Mouse (Mus musculus) forebrain, embryonic 14.5 days (tissue): ENCODE results near the gene Mical2. TPM values are rescaled to one million over a fixed set of nuclear protein-coding genes. Genes with fewer than 3 reads are reported as not detected.

ENCODE experiments used
- ATAC-seq: fragments of 200-750 bp; cut with Nextera tagmentation; 2 replicates; pipeline ENCODE4 v1.8.0; 2017; ENCODE audit warnings: mild to moderate bottlenecking, moderate library complexity
- DNase-seq: peaks from one replicate; pipeline ENCODE4 v3.0.0-alpha.2; 2015; ENCODE audit warnings: low spot score
- H3K27ac ChIP-seq: fragments of 300-500 bp; sonication (generic); 2 replicates; pipeline ENCODE4 v1.5.1; 2014; ENCODE audit warnings: low read depth, mild to moderate bottlenecking, control low read depth, low read length, moderate library complexity
- H3K27me3 ChIP-seq: fragments of 300-500 bp; sonication (generic); replicated peaks from 2 replicates; pipeline ENCODE4 v1.6.1; 2014; ENCODE audit warnings: low read length, control low read depth, mixed read lengths; ENCODE audit not compliant: control insufficient read depth, insufficient read depth
- H3K36me3 ChIP-seq: fragments of 300-500 bp; sonication (generic); 2 replicates; pipeline ENCODE4 v1.6.1; 2014; ENCODE audit warnings: low read length, control low read depth; ENCODE audit not compliant: control insufficient read depth, insufficient read depth
- H3K4me1 ChIP-seq: fragments of 300-500 bp; sonication (generic); 2 replicates; pipeline ENCODE4 v1.6.1; 2014; ENCODE audit warnings: antibody characterized with exemption, low read length, control low read depth; ENCODE audit not compliant: control insufficient read depth, insufficient read depth
- H3K4me2 ChIP-seq: fragments of 300-500 bp; sonication (generic); 2 replicates; pipeline ENCODE4 v1.6.1; 2014; ENCODE audit warnings: mild to moderate bottlenecking, control low read depth, low read length
- H3K4me3 ChIP-seq: fragments of 300-500 bp; sonication (generic); 2 replicates; pipeline ENCODE4 v1.5.1; 2014; ENCODE audit warnings: low read depth, low read length, control low read depth
- H3K9ac ChIP-seq: fragments of 300-500 bp; sonication (generic); 2 replicates; pipeline ENCODE4 v1.6.1; 2014; ENCODE audit warnings: mild to moderate bottlenecking, low read length, control low read depth, moderate library complexity
- H3K9me3 ChIP-seq: fragments of 300-500 bp; sonication (generic); replicated peaks from 2 replicates; pipeline ENCODE4 v1.6.1; 2016; ENCODE audit warnings: low read length, control low read depth, mixed read lengths; ENCODE audit not compliant: control insufficient read depth
- WGBS: fragments of 180-500 bp; shearing (Covaris S2); extraction: QIAGEN DNeasy Blood & Tissue Kit; methylation state at CpG from one replicate; pipeline ENCODE4 v1.1.7; 2014; 5-methylcytosine and 5-hydroxymethylcytosine counted together
- polyA plus RNA-seq: library from polyadenylated mRNA; unstranded; fragments of >200 nt; fragmentation: Nextera tagmentation; extraction: Ambion mirVana; gene quantifications from 2 replicates; pipeline ENCODE4 v1.2.1, GENCODE M21; 2014

Gene Mical2
- polyA plus RNA-seq, 1 experiment from 2014 or later = 2.6 TPM

DNA sequence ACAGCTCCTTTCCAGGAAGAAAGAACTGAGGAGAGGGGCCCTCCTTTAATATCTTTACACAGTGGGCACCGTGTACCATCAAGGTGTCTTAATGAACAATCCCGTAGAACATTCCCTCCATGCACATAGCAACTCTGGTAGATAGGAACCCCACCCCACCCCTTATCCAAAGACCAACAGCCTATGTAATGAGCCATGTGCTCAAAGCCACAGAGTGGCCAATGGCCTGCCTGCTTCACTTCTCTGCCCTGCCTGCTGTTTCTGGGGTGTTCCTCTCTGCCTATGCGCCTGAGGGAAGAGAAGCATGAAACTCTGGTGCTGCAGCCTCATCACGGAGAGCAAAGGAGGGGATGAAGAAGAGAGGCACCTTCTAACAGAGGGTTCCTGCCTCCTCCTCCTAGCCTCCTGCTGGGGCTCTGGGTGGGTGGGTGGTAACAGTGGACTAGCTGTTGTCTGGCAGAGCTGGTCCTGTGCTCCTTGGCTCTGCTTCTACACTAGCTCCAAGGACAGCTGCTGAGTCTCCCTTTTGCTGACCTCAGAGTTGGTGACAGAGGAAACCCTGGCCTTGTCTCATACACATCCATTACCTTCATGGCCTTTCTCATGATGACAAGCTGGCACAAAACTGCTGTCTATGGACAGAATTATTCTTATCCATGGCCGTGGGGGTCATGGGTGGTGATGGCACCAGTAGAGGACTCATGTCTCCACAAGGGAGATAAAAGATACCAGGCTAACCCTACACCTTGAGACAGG lies 62.9 kb downstream of the Mical2 start:
- Histone ChIP-seq H3K9ac (no peak overlapping the region), H3K27me3 (no peaks in the 10 kb centered on the region), H3K36me3 (no peaks in the 10 kb centered on the region), H3K4me2 (no peak overlapping the region), H3K4me3 (no peak overlapping the region), H3K4me1 (no peaks in the 10 kb centered on the region), H3K9me3 (no peaks in the 10 kb centered on the region), H3K27ac (no peak overlapping the region)
- ATAC-seq = no peak
- WGBS = 92% methylated on average over 5 of the region's 5 CpGs
- no peak for DNase-seq

DNA sequence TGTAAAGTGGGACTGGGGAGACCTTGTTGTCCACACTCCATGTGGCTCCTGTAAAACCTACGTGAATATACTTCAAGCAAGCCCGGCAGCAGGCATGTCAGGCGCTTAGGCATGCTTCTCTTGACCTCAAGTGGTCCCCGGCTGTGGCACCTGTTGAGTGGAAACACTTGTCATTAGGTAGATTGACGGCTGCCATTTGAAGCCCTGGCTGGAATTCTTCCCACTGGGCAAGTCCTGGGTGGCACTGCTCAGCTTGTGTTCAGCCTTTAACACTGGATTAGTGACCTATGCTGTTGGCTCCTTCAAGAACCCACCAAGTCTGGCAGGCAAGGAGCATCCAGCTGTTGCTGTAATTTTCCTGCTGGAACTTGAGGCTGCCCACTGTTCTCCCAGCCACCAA lies 63.9 kb downstream of the Mical2 start:
- Histone ChIP-seq H3K4me1 (no peaks in the 10 kb centered on the region), H3K27me3 (no peaks in the 10 kb centered on the region), H3K4me3 (no peak overlapping the region), H3K9ac (no peak overlapping the region), H3K4me2 (no peak overlapping the region), H3K36me3 (no peaks in the 10 kb centered on the region), H3K9me3 (no peaks in the 10 kb centered on the region), H3K27ac (no peak overlapping the region)
- WGBS = 70% methylated on average over 5 of the region's 5 CpGs
- DNase-seq = no peak
- ATAC-seq = no peak

DNA sequence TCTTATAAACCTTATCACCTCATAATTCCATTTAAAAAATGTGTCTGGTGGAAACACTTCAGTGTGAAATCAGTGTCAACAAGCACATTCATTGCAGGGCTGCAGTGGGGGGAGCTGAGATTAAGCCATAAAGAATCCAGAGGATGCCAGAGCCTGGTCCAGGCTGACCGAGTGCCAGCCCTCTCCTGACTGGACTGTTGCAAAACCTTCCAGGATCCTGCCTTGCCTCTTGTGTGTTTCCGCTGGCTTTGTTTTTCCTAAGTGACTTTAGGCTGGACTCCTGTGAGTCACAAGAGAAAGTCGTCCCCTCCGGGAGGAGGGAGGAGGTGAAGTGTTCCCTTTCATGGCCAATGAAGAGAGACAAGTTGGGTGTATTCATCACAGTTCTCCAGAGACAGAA lies 64.3 kb downstream of the Mical2 start:
- no peaks in the 10 kb centered on the region for H3K9me3 ChIP-seq
- H3K4me1 ChIP-seq = no peaks in the 10 kb centered on the region
- H3K9ac ChIP-seq = no peak overlapping the region
- ATAC-seq (no peak), DNase-seq (no peak)
- H3K4me2 ChIP-seq = no peak overlapping the region
- H3K27me3 ChIP-seq = no peaks in the 10 kb centered on the region
- H3K27ac ChIP-seq = no peak overlapping the region
- WGBS = 64% methylated on average over 4 of the region's 4 CpGs
- H3K36me3 ChIP-seq = no peaks in the 10 kb centered on the region
- H3K4me3 ChIP-seq = no peak overlapping the region

DNA sequence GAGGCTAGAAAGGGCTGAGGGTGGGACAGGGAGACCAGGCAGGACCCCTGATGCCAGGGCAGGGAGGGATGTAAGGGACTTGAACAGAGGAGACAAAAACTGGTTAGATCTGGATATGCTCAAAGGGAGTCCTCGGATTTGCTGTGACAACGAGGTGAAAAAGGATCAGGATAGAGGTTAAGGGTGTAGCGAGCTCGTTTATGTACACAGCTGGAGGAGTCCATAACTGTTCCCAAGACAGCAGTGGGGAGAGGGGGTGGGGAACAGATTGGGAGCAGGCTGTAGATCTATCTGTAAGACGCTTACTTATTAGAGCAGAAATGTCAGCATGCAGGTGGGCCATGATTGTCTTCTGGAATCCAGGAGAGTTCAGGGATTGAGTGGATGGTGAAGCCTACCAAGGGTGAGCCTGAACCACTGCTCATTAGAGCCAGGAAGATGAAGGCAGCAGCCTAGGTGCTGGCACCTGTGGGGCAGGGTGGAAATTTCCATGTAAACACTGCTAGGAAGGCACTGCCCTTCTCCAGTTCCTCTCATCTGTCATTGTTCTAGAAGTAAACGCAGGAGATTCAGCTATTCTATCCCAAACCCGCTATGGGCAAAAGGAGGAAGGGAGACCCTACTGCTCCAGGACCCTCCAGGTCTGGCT lies 67.9 kb downstream of the Mical2 start:
- no peak overlapping the region for H3K4me3 ChIP-seq
- H3K9me3 ChIP-seq = no peaks in the 10 kb centered on the region
- WGBS = 65% methylated on average over 7 of the region's 7 CpGs
- ATAC-seq (no peak), DNase-seq (no peak)
- no peak overlapping the region for H3K4me2 ChIP-seq
- H3K9ac ChIP-seq = no peak overlapping the region
- no peak overlapping the region for H3K27ac ChIP-seq
- no peaks in the 10 kb centered on the region for H3K27me3 ChIP-seq
- no peaks in the 10 kb centered on the region for H3K36me3 ChIP-seq
- no peaks in the 10 kb centered on the region for H3K4me1 ChIP-seq

DNA sequence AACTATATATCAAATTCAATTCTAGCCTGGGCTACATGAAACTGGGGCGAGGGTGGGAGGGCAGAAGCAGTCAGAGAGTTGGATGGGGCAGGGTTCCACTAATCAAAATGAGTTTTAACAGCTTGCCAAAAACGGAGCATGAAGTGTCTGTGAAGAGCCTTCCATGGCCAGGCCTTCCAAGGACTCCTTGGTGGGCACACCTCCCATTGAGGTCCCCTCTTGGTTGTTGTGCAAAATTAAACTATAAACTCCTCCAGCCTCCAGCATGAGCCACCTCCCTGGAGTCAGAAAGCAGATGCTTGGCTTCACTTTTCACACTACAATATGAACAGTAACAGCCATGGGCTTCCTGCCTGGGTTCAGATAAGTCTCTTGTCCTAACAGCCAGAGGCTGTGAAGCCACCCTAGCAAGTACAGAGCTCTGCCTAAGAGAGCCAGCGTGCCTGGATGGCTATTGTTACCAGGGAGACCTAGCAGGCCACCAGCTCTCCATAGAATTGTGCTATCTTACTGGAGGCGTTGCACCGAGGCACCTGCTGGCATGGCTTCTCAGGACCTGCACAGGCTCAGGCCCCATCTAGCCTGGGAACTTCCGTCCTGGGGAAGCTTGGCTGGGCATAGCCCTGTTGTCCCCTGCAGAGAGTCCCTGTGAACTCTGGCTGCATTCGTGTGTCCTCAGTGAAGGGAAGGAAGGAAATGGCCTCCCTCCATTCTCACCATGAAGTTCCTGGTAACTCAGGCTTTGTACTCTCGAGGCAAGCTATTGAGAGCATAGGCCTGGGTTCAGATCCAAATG lies 70.0 kb downstream of the Mical2 start:
- no peak for ATAC-seq
- Histone ChIP-seq H3K27ac (no peak overlapping the region), H3K4me1 (no peaks in the 10 kb centered on the region), H3K36me3 (no peaks in the 10 kb centered on the region), H3K27me3 (no peaks in the 10 kb centered on the region), H3K4me3 (no peak overlapping the region), H3K9me3 (no peaks in the 10 kb centered on the region), H3K9ac (no peak overlapping the region), H3K4me2 (no peak overlapping the region)
- WGBS = 66% methylated on average over 8 of the region's 8 CpGs
- no peak for DNase-seq

DNA sequence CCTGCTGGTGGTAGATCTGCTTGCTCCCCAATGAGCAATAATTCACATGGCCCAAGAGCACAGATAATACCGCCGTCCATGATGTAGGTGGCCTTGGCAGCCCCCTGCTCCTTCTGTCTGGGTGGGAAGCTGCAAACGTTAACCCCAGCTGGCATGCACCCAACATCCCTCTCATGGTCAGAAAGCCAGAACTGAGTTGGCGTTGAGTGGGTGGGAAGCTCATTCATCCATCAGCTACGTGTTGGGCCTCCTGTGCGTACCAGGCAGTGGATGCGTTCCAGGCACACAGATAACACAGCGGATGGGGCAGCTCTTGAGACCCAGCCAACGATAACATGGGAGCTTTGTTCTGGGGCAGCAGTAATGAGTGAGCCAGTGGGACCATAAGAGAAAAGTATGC lies 72.4 kb downstream of the Mical2 start:
- ATAC-seq (no peak), DNase-seq (peak; percentile 14)
- no peaks in the 10 kb centered on the region for H3K27me3 ChIP-seq
- H3K9me3 ChIP-seq = no peaks in the 10 kb centered on the region
- no peaks in the 10 kb centered on the region for H3K36me3 ChIP-seq
- no peak overlapping the region for H3K9ac ChIP-seq
- H3K27ac ChIP-seq = no peak overlapping the region
- WGBS = 72% methylated on average over 9 of the region's 9 CpGs
- no peak overlapping the region for H3K4me3 ChIP-seq
- no peaks in the 10 kb centered on the region for H3K4me1 ChIP-seq
- H3K4me2 ChIP-seq = no peak overlapping the region

DNA sequence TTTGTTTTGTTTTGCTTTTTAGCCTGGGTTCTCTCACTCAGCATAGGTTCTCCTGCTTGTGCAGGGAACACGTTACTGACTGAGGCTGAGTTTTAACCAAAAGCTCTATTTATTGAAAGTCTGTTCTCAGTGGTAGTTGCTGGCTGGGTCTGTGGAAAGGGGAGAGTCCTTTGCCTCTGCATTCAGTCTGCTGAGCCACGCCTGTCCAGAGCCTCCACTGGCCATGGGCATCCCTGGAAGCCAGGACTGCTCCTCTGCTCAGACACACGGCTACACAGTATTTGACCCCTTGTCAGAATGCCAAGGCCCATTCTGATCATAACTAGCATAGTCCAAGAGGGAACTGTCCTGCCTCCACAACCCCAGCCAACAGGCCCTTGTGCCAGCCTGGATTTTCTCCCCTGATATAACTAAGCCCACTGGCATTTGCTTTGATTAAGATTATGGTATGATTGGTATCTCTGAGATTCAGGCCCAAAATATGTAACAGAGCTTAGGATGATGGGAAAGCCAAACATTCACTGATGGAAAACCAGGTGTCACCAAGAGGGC lies 73.3 kb downstream of the Mical2 start:
- Histone ChIP-seq H3K4me3 (no peak overlapping the region), H3K27me3 (no peaks in the 10 kb centered on the region), H3K27ac (no peak overlapping the region), H3K36me3 (no peaks in the 10 kb centered on the region), H3K4me2 (no peak overlapping the region), H3K9ac (no peak overlapping the region), H3K9me3 (no peaks in the 10 kb centered on the region), H3K4me1 (no peaks in the 10 kb centered on the region)
- DNase-seq (no peak), ATAC-seq (no peak)
- WGBS = 81% methylated on average over 3 of the region's 3 CpGs

DNA sequence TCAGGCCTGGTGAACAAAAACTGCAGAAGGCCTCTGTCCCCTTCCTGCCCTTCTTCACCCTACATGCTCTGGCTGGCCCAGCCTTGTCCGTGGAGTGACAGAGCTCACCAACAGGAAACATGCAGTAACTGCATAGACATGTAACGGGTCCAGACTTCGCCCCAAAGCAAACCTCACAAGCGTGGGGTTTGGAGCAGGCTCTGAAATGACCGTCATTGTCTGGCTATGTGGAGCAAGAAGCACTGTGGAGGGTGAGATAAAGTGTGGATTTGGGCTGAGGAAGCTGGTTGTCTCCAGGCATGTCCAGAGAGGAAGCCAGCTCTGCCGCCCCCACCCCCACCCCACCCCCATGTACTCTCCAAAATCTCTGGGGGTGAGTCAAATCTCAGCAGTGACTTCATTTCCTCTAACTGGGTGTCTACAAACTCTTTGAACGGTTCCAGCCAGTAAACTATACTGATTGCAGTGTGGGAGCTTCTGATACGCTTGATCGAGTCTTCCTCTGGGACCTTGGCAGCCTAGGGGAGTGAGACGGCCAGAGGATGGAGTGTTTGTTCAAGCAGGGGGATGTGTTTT lies 74.0 kb downstream of the Mical2 start:
- 81% methylated on average over 10 of the region's 10 CpGs for WGBS
- Histone ChIP-seq H3K4me2 (no peak overlapping the region), H3K36me3 (no peaks in the 10 kb centered on the region), H3K4me3 (no peak overlapping the region), H3K9ac (no peak overlapping the region), H3K27me3 (no peaks in the 10 kb centered on the region), H3K9me3 (no peaks in the 10 kb centered on the region), H3K27ac (no peak overlapping the region), H3K4me1 (no peaks in the 10 kb centered on the region)
- DNase-seq = no peak
- ATAC-seq = no peak
